Mouse (Mus musculus) heart, embryonic 12.5 days (tissue): ENCODE measurements around the gene Myo9b. TPM values are rescaled to one million over a fixed set of nuclear protein-coding genes. Genes with fewer than 3 reads are reported as not detected.
"Not testable (repeated sequence)": the region's sequence is repeated elsewhere in the genome, so short reads cannot be mapped to it uniquely, and the experiment has no call there.

ENCODE experiments used
- ATAC-seq: fragments of 200-750 bp; cut with Nextera tagmentation; 2 replicates; pipeline ENCODE4 v1.8.0; 2017; ENCODE audit warnings: moderate TSS enrichment, moderate library complexity; ENCODE audit not compliant: insufficient number of reproducible peaks, low FRiP score
- H3K27ac ChIP-seq: fragments of 300-500 bp; sonication (generic); 2 replicates; pipeline ENCODE4 v1.5.1; 2016; ENCODE audit warnings: mild to moderate bottlenecking, moderate library complexity; ENCODE audit not compliant: poor library complexity, severe bottlenecking
- H3K27me3 ChIP-seq: fragments of 300-500 bp; sonication (generic); replicated peaks from 2 replicates; pipeline ENCODE4 v1.6.1; 2016; ENCODE audit warnings: mild to moderate bottlenecking, moderate library complexity
- H3K36me3 ChIP-seq: fragments of 300-500 bp; sonication (generic); 2 replicates; pipeline ENCODE4 v1.6.1; 2016; ENCODE audit warnings: mild to moderate bottlenecking, moderate library complexity
- H3K4me1 ChIP-seq: fragments of 300-500 bp; sonication (generic); replicated peaks from 2 replicates; pipeline ENCODE4 v1.6.1; 2016; ENCODE audit warnings: mild to moderate bottlenecking
- H3K4me2 ChIP-seq: fragments of 300-500 bp; sonication (generic); 2 replicates; pipeline ENCODE4 v1.6.1; 2016; ENCODE audit warnings: mild to moderate bottlenecking, moderate library complexity
- H3K4me3 ChIP-seq: fragments of 300-500 bp; sonication (generic); 2 replicates; pipeline ENCODE4 v1.5.1; 2016; ENCODE audit warnings: mild to moderate bottlenecking
- H3K9ac ChIP-seq: fragments of 300-500 bp; sonication (generic); 2 replicates; pipeline ENCODE4 v1.6.1; 2016; ENCODE audit warnings: mild to moderate bottlenecking, moderate library complexity
- H3K9me3 ChIP-seq: fragments of 300-500 bp; sonication (generic); replicated peaks from 2 replicates; pipeline ENCODE4 v1.6.1; 2016; ENCODE audit warnings: mild to moderate bottlenecking, moderate library complexity
- WGBS: fragments of 180-500 bp; shearing (Covaris S2); methylation state at CpG from one replicate; pipeline ENCODE4 v1.1.7; 2016; 5-methylcytosine and 5-hydroxymethylcytosine counted together
- polyA plus RNA-seq: library from polyadenylated mRNA; unstranded; fragments of >200 nt; fragmentation: Nextera tagmentation; extraction: Ambion mirVana; gene quantifications from 2 replicates; pipeline ENCODE4 v1.2.1, GENCODE M21; 2016

Myo9b gene
- polyA plus RNA-seq: 28.1 and 29.1 TPM in 2 replicates

- Histone ChIP-seq H3K27me3 (no peaks in the 10 kb centered on the region), H3K4me2 (peak within 1 kb of the TSS; percentile 75), H3K36me3 (peaks cover 42% of the 10 kb centered on the region), H3K9me3 (no peaks in the 10 kb centered on the region), H3K9ac (peak within 1 kb of the TSS; percentile 93), H3K4me1 (peaks cover 42% of the 10 kb centered on the region), H3K4me3 (peak within 1 kb of the TSS; percentile 98), H3K27ac (peak within 1 kb of the TSS; percentile 94)
- WGBS: under 1% methylated on average over 84 of the region's 84 CpGs
- ATAC-seq: peak; percentile 98
Observed at GRCm38 (mm10) chr8:71272286-71273150, at the start of gene Myo9b, which contains the start of gene Haus8. TSS of gene Myo9b (plus strand) at chr8:71272714. TSS of gene Haus8 (minus strand) at chr8:71272934.

DNA sequence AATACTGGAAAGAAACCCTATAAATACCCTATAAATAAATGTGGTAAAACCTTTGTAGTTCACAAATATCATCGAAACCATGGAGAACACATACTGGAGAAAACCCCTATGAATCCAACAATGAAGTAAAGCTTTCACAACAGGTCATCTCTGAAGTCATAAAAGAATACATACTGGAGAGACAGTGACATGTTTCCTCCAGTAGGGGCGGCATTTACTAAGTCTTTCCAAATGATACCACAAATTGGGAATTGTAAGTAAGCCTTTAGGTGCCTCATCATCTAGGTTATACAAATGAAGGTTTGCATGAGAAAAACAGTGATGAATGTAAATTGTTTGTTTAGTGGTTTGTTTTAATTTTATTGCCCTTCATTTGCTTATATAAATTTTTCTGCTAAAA lies 48.0 kb upstream of the Myo9b start:
- WGBS: 42% methylated on average over 2 of the region's 2 CpGs
- no peaks in the 10 kb centered on the region for H3K36me3 ChIP-seq

GRCm38 (mm10) chr8:71242757-71243156 lies 29.8 kb upstream of the Myo9b start:
- H3K36me3 ChIP-seq: peaks cover 4% of the 10 kb centered on the region; the same call in 1 of the 2 replicates
- no peak overlapping the region for H3K4me3 ChIP-seq
- H3K4me1 ChIP-seq: no peaks in the 10 kb centered on the region
- no peak overlapping the region for H3K9ac ChIP-seq
- no peaks in the 10 kb centered on the region for H3K27me3 ChIP-seq
- H3K4me2 ChIP-seq: no peak overlapping the region
- 76% methylated on average over 2 of the region's 2 CpGs for WGBS
- no peak overlapping the region for H3K27ac ChIP-seq
- H3K9me3 ChIP-seq: no peaks in the 10 kb centered on the region
- no peak for ATAC-seq

More for the DNA sequence above, 48.0 kb upstream of the Myo9b start:
- Histone ChIP-seq H3K9ac (no peak overlapping the region), H3K9me3 (no peaks in the 10 kb centered on the region), H3K4me3 (no peak overlapping the region), H3K4me2 (no peak overlapping the region), H3K27me3 (no peaks in the 10 kb centered on the region), H3K4me1 (no peaks in the 10 kb centered on the region), H3K27ac (no peak overlapping the region)
- ATAC-seq: no peak

- H3K4me1 ChIP-seq: no peaks in the 10 kb centered on the region
- no peak overlapping the region for H3K27ac ChIP-seq
- H3K4me2 ChIP-seq: no peak overlapping the region
- no peak for ATAC-seq
- no peak overlapping the region for H3K9ac ChIP-seq
- WGBS: 78% methylated on average over 1 of the region's 1 CpGs
- H3K9me3 ChIP-seq: no peaks in the 10 kb centered on the region
- no peak overlapping the region for H3K4me3 ChIP-seq
- no peaks in the 10 kb centered on the region for H3K27me3 ChIP-seq
- H3K36me3 ChIP-seq: peaks cover 35% of the 10 kb centered on the region
Observed at GRCm38 (mm10) chr8:71248203-71248602, 24.3 kb upstream of the Myo9b start.

- Histone ChIP-seq H3K27ac (no peak overlapping the region), H3K4me2 (no peak overlapping the region), H3K36me3 (peaks cover 68% of the 10 kb centered on the region), H3K27me3 (no peaks in the 10 kb centered on the region), H3K4me1 (no peaks in the 10 kb centered on the region), H3K9me3 (no peaks in the 10 kb centered on the region), H3K4me3 (no peak overlapping the region), H3K9ac (no peak overlapping the region)
- 89% methylated on average over 3 of the region's 3 CpGs for WGBS
- ATAC-seq: no peak
Observed at GRCm38 (mm10) chr8:71256545-71257232, 15.8 kb upstream of the Myo9b start.

DNA sequence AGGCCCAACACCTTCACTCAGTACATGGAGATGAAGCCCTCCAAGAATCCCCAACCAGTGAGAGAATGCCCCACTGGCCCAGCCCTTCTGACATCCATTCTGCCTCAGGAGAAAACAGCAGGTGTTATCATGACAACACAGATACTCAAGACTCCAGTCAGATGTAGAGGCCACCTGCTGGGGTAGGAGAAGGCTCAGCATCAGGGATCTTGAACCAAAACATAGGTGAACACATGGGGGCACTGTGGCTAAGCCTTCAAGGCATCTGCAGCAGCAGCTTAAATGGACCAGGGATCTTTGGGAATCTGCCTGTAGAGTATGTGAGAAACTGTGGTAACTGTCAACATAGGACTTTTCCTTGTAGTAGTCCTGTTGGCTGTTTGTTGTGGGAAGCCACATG lies 11.3 kb upstream of the Myo9b start:
- ATAC-seq: no peak; the same call in 1 of the 2 replicates
- Histone ChIP-seq H3K4me2 (no peak overlapping the region), H3K4me1 (no peaks in the 10 kb centered on the region)

GRCm38 (mm10) chr8:71267690-71268089 lies 4.8 kb upstream of the Myo9b start:
- Histone ChIP-seq H3K4me1 (peaks cover 14% of the 10 kb centered on the region), H3K27me3 (no peaks in the 10 kb centered on the region), H3K27ac (no peak overlapping the region), H3K9ac (no peak overlapping the region), H3K4me3 (no peak overlapping the region), H3K9me3 (no peaks in the 10 kb centered on the region), H3K4me2 (no peak overlapping the region), H3K36me3 (peaks cover 55% of the 10 kb centered on the region)
- 71% methylated on average over 2 of the region's 2 CpGs for WGBS
- ATAC-seq: no peak

More for the DNA sequence above, 11.3 kb upstream of the Myo9b start:
- Histone ChIP-seq H3K4me3 (no peak overlapping the region), H3K27me3 (no peaks in the 10 kb centered on the region), H3K36me3 (peaks cover 58% of the 10 kb centered on the region), H3K9me3 (0 out of 2 replicates have a peak, but pooled peaks cover 3% of the 10 kb centered on the region), H3K27ac (no peak overlapping the region), H3K9ac (no peak overlapping the region)

DNA sequence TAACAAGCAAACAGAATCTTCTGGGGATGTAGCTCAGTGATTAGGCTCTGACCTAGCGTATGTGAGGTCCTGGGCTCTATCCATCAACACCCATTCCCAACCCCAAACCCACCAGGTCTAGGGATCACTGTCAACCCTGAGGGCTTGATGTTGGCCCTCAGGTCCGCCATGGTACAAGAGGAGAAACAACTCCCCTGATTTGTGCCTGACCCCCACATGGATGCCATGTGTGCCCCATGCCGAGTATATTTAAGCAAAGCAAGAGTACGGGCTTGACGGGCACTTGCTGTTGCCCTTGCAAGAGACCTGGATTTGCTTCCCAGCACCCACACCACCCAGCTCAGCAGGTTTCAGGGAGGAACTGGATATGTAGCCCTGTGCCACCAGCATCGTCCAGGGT lies 4.2 kb upstream of the Myo9b start:
- ATAC-seq, H3K9me3 ChIP-seq, H3K9ac ChIP-seq, H3K27me3 ChIP-seq, H3K4me2 ChIP-seq, H3K4me3 ChIP-seq, H3K27ac ChIP-seq: not testable (repeated sequence)
- peaks cover 49% of the 10 kb centered on the region for H3K36me3 ChIP-seq
- peaks cover 14% of the 10 kb centered on the region for H3K4me1 ChIP-seq
- WGBS: 86% methylated on average over 6 of the region's 6 CpGs

DNA sequence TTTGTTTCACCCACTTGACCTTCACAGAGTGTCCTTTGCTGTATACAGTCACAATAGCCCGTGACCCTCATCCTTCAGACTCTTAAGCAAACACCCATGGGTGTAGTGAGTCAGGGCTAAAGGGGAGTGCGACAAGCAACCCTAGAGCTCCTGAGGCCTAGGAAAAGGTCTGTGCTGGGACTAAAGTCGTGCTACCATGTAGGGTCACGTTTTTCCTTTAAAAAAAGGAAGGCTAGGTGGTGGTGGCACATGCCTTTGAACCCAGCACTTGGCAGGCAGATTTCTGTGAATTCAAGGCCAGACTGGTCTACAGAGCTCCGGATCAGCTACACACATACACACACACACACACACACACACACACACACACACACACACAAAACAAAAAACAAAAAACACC lies 884 bp upstream of the Myo9b start:
- Histone ChIP-seq H3K4me3 (peak overlapping the region; percentile 98), H3K4me2 (peak overlapping the region; percentile 75), H3K27me3 (no peaks in the 10 kb centered on the region), H3K4me1 (peaks cover 42% of the 10 kb centered on the region), H3K27ac (peak overlapping the region; percentile 94), H3K9me3 (no peaks in the 10 kb centered on the region), H3K9ac (peak overlapping the region; percentile 86), H3K36me3 (peaks cover 42% of the 10 kb centered on the region)
- no peak for ATAC-seq
- 11% methylated on average over 5 of the region's 5 CpGs for WGBS

GRCm38 (mm10) chr8:71273151-71273510 lies 617 bp downstream of the Myo9b start:
- 2% methylated on average over 14 of the region's 14 CpGs for WGBS

DNA sequence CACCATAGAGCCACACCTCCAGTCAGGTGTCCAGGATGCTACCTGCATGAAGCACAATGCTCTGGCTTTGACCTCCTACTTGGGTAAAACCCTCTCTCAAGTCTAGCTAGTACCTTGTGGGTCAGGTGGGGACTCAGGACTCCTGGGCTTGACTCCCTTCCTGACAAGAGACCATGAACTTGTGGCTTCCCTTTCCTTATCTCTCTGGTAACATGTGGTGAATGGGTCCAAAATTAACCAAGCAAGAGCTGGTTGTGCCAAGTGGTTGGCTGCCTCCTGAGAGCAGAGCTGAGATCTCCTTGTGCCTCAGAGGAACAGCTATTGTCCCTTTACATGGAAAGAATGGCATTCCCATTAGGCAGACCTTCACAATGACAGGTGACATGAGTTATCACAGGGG lies 2.0 kb downstream of the Myo9b start:
- Histone ChIP-seq H3K27ac (no peak overlapping the region), H3K4me1 (peaks cover 43% of the 10 kb centered on the region), H3K27me3 (no peaks in the 10 kb centered on the region), H3K4me3 (no peak overlapping the region), H3K9ac (peak overlapping the region; percentile 93; the same call in 1 of the 2 replicates), H3K4me2 (peak overlapping the region; percentile 75; the same call in 1 of the 2 replicates), H3K9me3 (no peaks in the 10 kb centered on the region), H3K36me3 (peaks cover 29% of the 10 kb centered on the region)
- ATAC-seq: no peak

More at GRCm38 (mm10) chr8:71273151-71273510, 617 bp downstream of the Myo9b start:
- no peaks in the 10 kb centered on the region for H3K27me3 ChIP-seq
- peak overlapping the region; percentile 75 for H3K4me2 ChIP-seq
- H3K9ac ChIP-seq: peak overlapping the region; percentile 93
- peak overlapping the region; percentile 94 for H3K27ac ChIP-seq
- no peaks in the 10 kb centered on the region for H3K9me3 ChIP-seq
- peaks cover 42% of the 10 kb centered on the region for H3K4me1 ChIP-seq
- H3K36me3 ChIP-seq: peaks cover 37% of the 10 kb centered on the region
- peak overlapping the region; percentile 98 for H3K4me3 ChIP-seq
- no peak; the same call in 1 of the 2 replicates for ATAC-seq
